Mouse (Mus musculus): ENCODE results near the gene Prpf38b. TPM values are rescaled to one million over a fixed set of nuclear protein-coding genes. Genes with fewer than 3 reads are reported as not detected.

The Prpf38b gene
- polyA plus RNA-seq (2016; fragmentation: Nextera tagmentation; extraction: Ambion mirVana), result 69.9 and 72.6 TPM in 2 replicates

- peak within 1 kb of the TSS; percentile 97 for H3K4me3 ChIP-seq
Observed at GRCm38 (mm10) chr3:108911548-108912413, at the start of gene Prpf38b. Prpf38b (minus strand) TSS chr3:108911727.

GRCm38 (mm10) chr3:108961226-108961625, 49.7 kb upstream of the Prpf38b start:
- Histone ChIP-seq H3K27ac (no peak overlapping the region), H3K27me3 (ENCODE audit: low read depth, poor library complexity, severe bottlenecking) (no peaks in the 10 kb centered on the region), H3K36me3 (no peaks in the 10 kb centered on the region), H3K9me3 (replicated peaks) (no peaks in the 10 kb centered on the region), H3K4me1 (peaks cover 9% of the 10 kb centered on the region; the same call in 1 of the 2 replicates), H3K4me3 (no peak overlapping the region)
- DNase-seq (ENCODE audit: low spot score), result peak; percentile 35
- 69% methylated on average over 7 of the region's 7 CpGs for WGBS

More at GRCm38 (mm10) chr3:108911548-108912413, at the start of gene Prpf38b:
- H3K9me3 ChIP-seq (replicated peaks), result no peaks in the 10 kb centered on the region
- peak within 1 kb of the TSS; percentile 97 for H3K27ac ChIP-seq
- H3K36me3 ChIP-seq, result peaks cover 19% of the 10 kb centered on the region
- WGBS, result 2% methylated on average over 53 of the region's 53 CpGs
- no peaks in the 10 kb centered on the region for H3K27me3 ChIP-seq (ENCODE audit: low read depth, poor library complexity, severe bottlenecking)
- peaks cover 10% of the 10 kb centered on the region for H3K4me1 ChIP-seq
- DNase-seq (ENCODE audit: low spot score), result peak; percentile 99

- Histone ChIP-seq H3K9me3 (replicated peaks) (no peaks in the 10 kb centered on the region), H3K27ac (no peak overlapping the region), H3K4me3 (no peak overlapping the region), H3K36me3 (no peaks in the 10 kb centered on the region), H3K4me1 (peaks cover 9% of the 10 kb centered on the region; the same call in 1 of the 2 replicates), H3K27me3 (ENCODE audit: low read depth, poor library complexity, severe bottlenecking) (no peaks in the 10 kb centered on the region)
- WGBS, result 73% methylated on average over 13 of the region's 13 CpGs
- no peak for DNase-seq (ENCODE audit: low spot score)
Observed at GRCm38 (mm10) chr3:108959680-108960295, 48.3 kb upstream of the Prpf38b start.

GRCm38 (mm10) chr3:108957976-108958375, 46.4 kb upstream of the Prpf38b start:
- peaks cover 9% of the 10 kb centered on the region; the same call in 1 of the 2 replicates for H3K4me1 ChIP-seq
- H3K27ac ChIP-seq, result no peak overlapping the region
- no peak for DNase-seq (ENCODE audit: low spot score)
- H3K27me3 ChIP-seq (ENCODE audit: low read depth, poor library complexity, severe bottlenecking), result no peaks in the 10 kb centered on the region
- no peaks in the 10 kb centered on the region for H3K36me3 ChIP-seq
- H3K4me3 ChIP-seq, result no peak overlapping the region
- H3K9me3 ChIP-seq (replicated peaks), result no peaks in the 10 kb centered on the region

- 87% methylated on average over 10 of the region's 10 CpGs for WGBS
- DNase-seq (ENCODE audit: low spot score), result no peak
- 0 out of 2 replicates have a peak, but pooled peaks cover 6% of the 10 kb centered on the region for H3K27me3 ChIP-seq (ENCODE audit: low read depth, poor library complexity, severe bottlenecking)
Observed at GRCm38 (mm10) chr3:108940996-108941395, 29.5 kb upstream of the Prpf38b start.

GRCm38 (mm10) chr3:108940001-108940633, 28.6 kb upstream of the Prpf38b start, which contains the start of gene Gm9857:
Gm9857 (minus strand) TSS chr3:108940445.
- H3K9me3 ChIP-seq (replicated peaks), result no peaks in the 10 kb centered on the region
- no peaks in the 10 kb centered on the region for H3K36me3 ChIP-seq
- H3K4me3 ChIP-seq, result peak within 1 kb of the TSS; percentile 40
- peak within 1 kb of the TSS; percentile 56 for H3K27ac ChIP-seq
- H3K27me3 ChIP-seq (ENCODE audit: low read depth, poor library complexity, severe bottlenecking), result 0 out of 2 replicates have a peak, but pooled peaks cover 6% of the 10 kb centered on the region
- H3K4me1 ChIP-seq, result peaks cover 7% of the 10 kb centered on the region
- peak; percentile 63 for DNase-seq (ENCODE audit: low spot score)
- 61% methylated on average over 56 of the region's 59 CpGs for WGBS

More at GRCm38 (mm10) chr3:108940996-108941395, 29.5 kb upstream of the Prpf38b start:
- no peaks in the 10 kb centered on the region for H3K36me3 ChIP-seq
- H3K9me3 ChIP-seq (replicated peaks), result no peaks in the 10 kb centered on the region
- H3K4me3 ChIP-seq, result no peak overlapping the region
- H3K27ac ChIP-seq, result no peak overlapping the region
- H3K4me1 ChIP-seq, result peaks cover 7% of the 10 kb centered on the region

GRCm38 (mm10) chr3:108939573-108939972, 28.0 kb upstream of the Prpf38b start, which contains the start of gene Henmt1:
Henmt1 (plus strand) TSS chr3:108939873.
- Histone ChIP-seq H3K27ac (peak within 1 kb of the TSS; percentile 56), H3K9me3 (replicated peaks) (no peaks in the 10 kb centered on the region), H3K4me3 (peak within 1 kb of the TSS; percentile 40), H3K4me1 (peaks cover 7% of the 10 kb centered on the region), H3K36me3 (no peaks in the 10 kb centered on the region), H3K27me3 (ENCODE audit: low read depth, poor library complexity, severe bottlenecking) (0 out of 2 replicates have a peak, but pooled peaks cover 6% of the 10 kb centered on the region)
- 87% methylated on average over 5 of the region's 5 CpGs for WGBS
- no peak for DNase-seq (ENCODE audit: low spot score)

GRCm38 (mm10) chr3:108938691-108939090, 27.2 kb upstream of the Prpf38b start:
- Histone ChIP-seq H3K27ac (no peak overlapping the region), H3K4me3 (no peak overlapping the region), H3K36me3 (no peaks in the 10 kb centered on the region), H3K27me3 (ENCODE audit: low read depth, poor library complexity, severe bottlenecking) (0 out of 2 replicates have a peak, but pooled peaks cover 6% of the 10 kb centered on the region), H3K9me3 (replicated peaks) (no peaks in the 10 kb centered on the region), H3K4me1 (peaks cover 7% of the 10 kb centered on the region)
- no peak for DNase-seq (ENCODE audit: low spot score)
- 93% methylated on average over 5 of the region's 5 CpGs for WGBS

GRCm38 (mm10) chr3:108933557-108933956, 22.0 kb upstream of the Prpf38b start:
- Histone ChIP-seq H3K9me3 (replicated peaks) (no peaks in the 10 kb centered on the region), H3K27me3 (ENCODE audit: low read depth, poor library complexity, severe bottlenecking) (no peaks in the 10 kb centered on the region), H3K4me1 (no peaks in the 10 kb centered on the region), H3K4me3 (no peak overlapping the region), H3K27ac (no peak overlapping the region), H3K36me3 (no peaks in the 10 kb centered on the region)
- no peak for DNase-seq (ENCODE audit: low spot score)
- 94% methylated on average over 6 of the region's 6 CpGs for WGBS

- Histone ChIP-seq H3K4me1 (no peaks in the 10 kb centered on the region), H3K27ac (no peak overlapping the region), H3K27me3 (ENCODE audit: low read depth, poor library complexity, severe bottlenecking) (no peaks in the 10 kb centered on the region), H3K9me3 (replicated peaks) (no peaks in the 10 kb centered on the region), H3K36me3 (no peaks in the 10 kb centered on the region), H3K4me3 (no peak overlapping the region)
- WGBS, result 71% methylated on average over 1 of the region's 1 CpGs
- no peak for DNase-seq (ENCODE audit: low spot score)
Observed at GRCm38 (mm10) chr3:108926308-108926707, 14.8 kb upstream of the Prpf38b start.

GRCm38 (mm10) chr3:108925677-108926076, 14.2 kb upstream of the Prpf38b start:
- Histone ChIP-seq H3K36me3 (no peaks in the 10 kb centered on the region), H3K27ac (no peak overlapping the region), H3K9me3 (replicated peaks) (no peaks in the 10 kb centered on the region), H3K27me3 (ENCODE audit: low read depth, poor library complexity, severe bottlenecking) (no peaks in the 10 kb centered on the region), H3K4me1 (no peaks in the 10 kb centered on the region), H3K4me3 (no peak overlapping the region)
- no peak for DNase-seq (ENCODE audit: low spot score)
- 90% methylated on average over 4 of the region's 4 CpGs for WGBS

- H3K27me3 ChIP-seq (ENCODE audit: low read depth, poor library complexity, severe bottlenecking), result no peaks in the 10 kb centered on the region
- H3K9me3 ChIP-seq (replicated peaks), result no peaks in the 10 kb centered on the region
- H3K4me3 ChIP-seq, result no peak overlapping the region
- WGBS, result 83% methylated on average over 1 of the region's 1 CpGs
- no peak overlapping the region for H3K27ac ChIP-seq
- H3K36me3 ChIP-seq, result no peaks in the 10 kb centered on the region
- DNase-seq (ENCODE audit: low spot score), result no peak
- H3K4me1 ChIP-seq, result no peaks in the 10 kb centered on the region
Observed at GRCm38 (mm10) chr3:108921822-108922221, 10.3 kb upstream of the Prpf38b start.
